Mouse (Mus musculus) olfactory bulb, adult 2 months (tissue): ENCODE data around the gene Alkbh3.

Source experiments
- CTCF ChIP-seq: fragments of 200-500 bp; IDR thresholded peaks from 2 replicates; pipeline ENCODE4 v1.5.1; 2012; ENCODE audit warnings: low read depth, mild to moderate bottlenecking, low read length, moderate library complexity; ENCODE audit not compliant: insufficient read depth
- POLR2A ChIP-seq: fragments of 200-500 bp; IDR thresholded peaks from 2 replicates; pipeline ENCODE4 v1.6.1; 2012; ENCODE audit warnings: mild to moderate bottlenecking, low read depth, low read length, moderate library complexity; ENCODE audit not compliant: insufficient read depth

GRCm38 (mm10) chr2:93971647-93972046 is 39.0 kb downstream of the Alkbh3 start:
- TF ChIP-seq CTCF (no peak), POLR2A (no peak)
